Mouse (Mus musculus) forebrain, embryonic 15.5 days (tissue): ENCODE measurements around the gene Grb10. TPM values are rescaled to one million over a fixed set of nuclear protein-coding genes. Genes with fewer than 3 reads are reported as not detected.

Experiments used
- ATAC-seq: fragments of 200-750 bp; cut with Nextera tagmentation; replicated peaks from 2 replicates; pipeline ENCODE4 v1.8.0; 2017; ENCODE audit warnings: mild to moderate bottlenecking, moderate TSS enrichment, moderate library complexity
- H3K27ac ChIP-seq: fragments of 300-500 bp; sonication (generic); replicated peaks from 2 replicates; pipeline ENCODE4 v1.5.1; 2015; ENCODE audit warnings: mild to moderate bottlenecking, inconsistent platforms
- H3K27me3 ChIP-seq: fragments of 300-500 bp; sonication (generic); 2 replicates; pipeline ENCODE4 v1.6.1; 2015; ENCODE audit warnings: inconsistent platforms
- H3K36me3 ChIP-seq: fragments of 300-500 bp; sonication (generic); 2 replicates; pipeline ENCODE4 v1.6.1; 2015; ENCODE audit warnings: mild to moderate bottlenecking, inconsistent platforms
- H3K4me1 ChIP-seq: fragments of 300-500 bp; sonication (generic); 2 replicates; pipeline ENCODE4 v1.6.1; 2015; ENCODE audit warnings: inconsistent platforms
- H3K4me2 ChIP-seq: fragments of 300-500 bp; sonication (generic); replicated peaks from 2 replicates; pipeline ENCODE4 v1.6.1; 2015; ENCODE audit warnings: mild to moderate bottlenecking, inconsistent platforms
- H3K4me3 ChIP-seq: fragments of 300-500 bp; sonication (generic); 2 replicates; pipeline ENCODE4 v1.5.1; 2015; ENCODE audit warnings: mild to moderate bottlenecking, inconsistent platforms
- H3K9ac ChIP-seq: fragments of 300-500 bp; sonication (generic); replicated peaks from 2 replicates; pipeline ENCODE4 v1.6.1; 2015; ENCODE audit warnings: mild to moderate bottlenecking, inconsistent platforms
- H3K9me3 ChIP-seq: fragments of 300-500 bp; sonication (generic); 2 replicates; pipeline ENCODE4 v1.6.1; 2016; ENCODE audit warnings: inconsistent platforms
- WGBS: fragments of 180-500 bp; shearing (Covaris S2); methylation state at CpG from one replicate; pipeline ENCODE4 v1.1.7; 2015; ENCODE audit warnings: mixed read lengths; 5-methylcytosine and 5-hydroxymethylcytosine counted together
- polyA plus RNA-seq: library from polyadenylated mRNA; unstranded; fragments of >200 nt; fragmentation: Nextera tagmentation; extraction: Ambion mirVana; gene quantifications from 2 replicates; pipeline ENCODE4 v1.2.1, GENCODE M21; 2015

Gene Grb10
- polyA plus RNA-seq, 1 experiment from 2014 or later = 97.9 TPM

- no peak for ATAC-seq
- Histone ChIP-seq H3K4me3 (no peak overlapping the region), H3K27ac (no peak overlapping the region), H3K9me3 (no peaks in the 10 kb centered on the region), H3K27me3 (no peaks in the 10 kb centered on the region), H3K4me2 (no peak overlapping the region), H3K4me1 (no peaks in the 10 kb centered on the region), H3K36me3 (no peaks in the 10 kb centered on the region), H3K9ac (no peak overlapping the region)
- 60% methylated on average over 7 of the region's 7 CpGs for WGBS
Observed at GRCm38 (mm10) chr11:11907703-11908413, 130.6 kb downstream of the Grb10 start.

GRCm38 (mm10) chr11:11905518-11905917 is 133.0 kb downstream of the Grb10 start:
- H3K9ac ChIP-seq = no peak overlapping the region
- H3K27me3 ChIP-seq = no peaks in the 10 kb centered on the region
- no peaks in the 10 kb centered on the region for H3K9me3 ChIP-seq
- H3K36me3 ChIP-seq = no peaks in the 10 kb centered on the region
- H3K4me2 ChIP-seq = no peak overlapping the region
- H3K27ac ChIP-seq = no peak overlapping the region
- no peak for ATAC-seq
- H3K4me1 ChIP-seq = no peaks in the 10 kb centered on the region
- no peak overlapping the region for H3K4me3 ChIP-seq

GRCm38 (mm10) chr11:11904995-11905394 is 133.5 kb downstream of the Grb10 start:
- Histone ChIP-seq H3K27ac (no peak overlapping the region), H3K4me3 (no peak overlapping the region), H3K9me3 (no peaks in the 10 kb centered on the region), H3K4me2 (no peak overlapping the region), H3K4me1 (no peaks in the 10 kb centered on the region), H3K27me3 (no peaks in the 10 kb centered on the region), H3K9ac (no peak overlapping the region), H3K36me3 (no peaks in the 10 kb centered on the region)
- WGBS = 63% methylated on average over 5 of the region's 5 CpGs
- no peak for ATAC-seq

- no peaks in the 10 kb centered on the region for H3K36me3 ChIP-seq
- H3K4me3 ChIP-seq = no peak overlapping the region
- 75% methylated on average over 5 of the region's 5 CpGs for WGBS
- H3K4me1 ChIP-seq = no peaks in the 10 kb centered on the region
- no peak overlapping the region for H3K27ac ChIP-seq
- H3K4me2 ChIP-seq = no peak overlapping the region
- no peak for ATAC-seq
- no peaks in the 10 kb centered on the region for H3K27me3 ChIP-seq
- H3K9me3 ChIP-seq = no peaks in the 10 kb centered on the region
- no peak overlapping the region for H3K9ac ChIP-seq
Observed at GRCm38 (mm10) chr11:11901509-11901908, 137.0 kb downstream of the Grb10 start.

GRCm38 (mm10) chr11:11898496-11898895 is 140.0 kb downstream of the Grb10 start:
- Histone ChIP-seq H3K27ac (no peak overlapping the region), H3K4me2 (no peak overlapping the region), H3K27me3 (no peaks in the 10 kb centered on the region), H3K36me3 (no peaks in the 10 kb centered on the region), H3K9ac (no peak overlapping the region), H3K4me1 (no peaks in the 10 kb centered on the region), H3K4me3 (no peak overlapping the region), H3K9me3 (no peaks in the 10 kb centered on the region)
- no peak for ATAC-seq
- 86% methylated on average over 3 of the region's 3 CpGs for WGBS

GRCm38 (mm10) chr11:11897645-11898357 is 140.7 kb downstream of the Grb10 start, which contains the start of gene Ddc:
Gene Ddc, minus strand, starts transcription at chr11:11898144.
- Histone ChIP-seq H3K4me3 (no peak within 1 kb of the TSS), H3K4me1 (no peaks in the 10 kb centered on the region), H3K27ac (no peak within 1 kb of the TSS), H3K9ac (no peak within 1 kb of the TSS), H3K36me3 (no peaks in the 10 kb centered on the region), H3K9me3 (no peaks in the 10 kb centered on the region), H3K27me3 (no peaks in the 10 kb centered on the region), H3K4me2 (no peak within 1 kb of the TSS)
- WGBS = 80% methylated on average over 12 of the region's 12 CpGs
- no peak for ATAC-seq

GRCm38 (mm10) chr11:11895479-11895878 is 143.0 kb downstream of the Grb10 start:
- no peaks in the 10 kb centered on the region for H3K27me3 ChIP-seq
- H3K4me2 ChIP-seq = no peak overlapping the region
- no peak overlapping the region for H3K4me3 ChIP-seq
- no peaks in the 10 kb centered on the region for H3K36me3 ChIP-seq
- H3K9me3 ChIP-seq = no peaks in the 10 kb centered on the region
- H3K27ac ChIP-seq = no peak overlapping the region
- ATAC-seq = no peak
- WGBS = 94% methylated on average over 2 of the region's 2 CpGs
- H3K4me1 ChIP-seq = 0 out of 2 replicates have a peak, but pooled peaks cover under 1% of the 10 kb centered on the region
- H3K9ac ChIP-seq = no peak overlapping the region

- Histone ChIP-seq H3K36me3 (no peaks in the 10 kb centered on the region), H3K4me1 (0 out of 2 replicates have a peak, but pooled peaks cover 3% of the 10 kb centered on the region), H3K4me3 (no peak overlapping the region), H3K9me3 (no peaks in the 10 kb centered on the region), H3K4me2 (no peak overlapping the region), H3K27me3 (no peaks in the 10 kb centered on the region), H3K9ac (no peak overlapping the region), H3K27ac (no peak overlapping the region)
- WGBS = 92% methylated on average over 1 of the region's 1 CpGs
- no peak for ATAC-seq
Observed at GRCm38 (mm10) chr11:11893769-11894168, 144.7 kb downstream of the Grb10 start.

- no peaks in the 10 kb centered on the region for H3K27me3 ChIP-seq
- 62% methylated on average over 10 of the region's 10 CpGs for WGBS
Observed at GRCm38 (mm10) chr11:11892993-11893602, 145.4 kb downstream of the Grb10 start.

GRCm38 (mm10) chr11:11891832-11892231 is 146.7 kb downstream of the Grb10 start:
- no peaks in the 10 kb centered on the region for H3K36me3 ChIP-seq
- H3K4me3 ChIP-seq = no peak overlapping the region
- 0 out of 2 replicates have a peak, but pooled peaks cover 3% of the 10 kb centered on the region for H3K4me1 ChIP-seq
- no peaks in the 10 kb centered on the region for H3K27me3 ChIP-seq
- H3K9ac ChIP-seq = no peak overlapping the region
- ATAC-seq = no peak
- H3K9me3 ChIP-seq = no peaks in the 10 kb centered on the region
- H3K4me2 ChIP-seq = no peak overlapping the region
- H3K27ac ChIP-seq = no peak overlapping the region

More at GRCm38 (mm10) chr11:11892993-11893602, 145.4 kb downstream of the Grb10 start:
- H3K4me1 ChIP-seq = 0 out of 2 replicates have a peak, but pooled peaks cover 3% of the 10 kb centered on the region
- H3K4me3 ChIP-seq = no peak overlapping the region
- no peak overlapping the region for H3K27ac ChIP-seq
- H3K9me3 ChIP-seq = no peaks in the 10 kb centered on the region
- no peak overlapping the region for H3K4me2 ChIP-seq
- no peak overlapping the region for H3K9ac ChIP-seq
- H3K36me3 ChIP-seq = no peaks in the 10 kb centered on the region
- no peak for ATAC-seq

- 51% methylated on average over 10 of the region's 10 CpGs for WGBS
- no peak overlapping the region for H3K9ac ChIP-seq
- ATAC-seq = no peak
Observed at GRCm38 (mm10) chr11:11890139-11890741, 148.2 kb downstream of the Grb10 start.

GRCm38 (mm10) chr11:11888727-11889126 is 149.8 kb downstream of the Grb10 start:
- ATAC-seq = no peak
- no peak overlapping the region for H3K27ac ChIP-seq
- H3K9ac ChIP-seq = no peak overlapping the region
- no peaks in the 10 kb centered on the region for H3K36me3 ChIP-seq
- no peak overlapping the region for H3K4me3 ChIP-seq
- H3K9me3 ChIP-seq = no peaks in the 10 kb centered on the region
- 0 out of 2 replicates have a peak, but pooled peaks cover 3% of the 10 kb centered on the region for H3K4me1 ChIP-seq
- no peak overlapping the region for H3K4me2 ChIP-seq
- WGBS = 89% methylated on average over 3 of the region's 3 CpGs
- no peaks in the 10 kb centered on the region for H3K27me3 ChIP-seq

More at GRCm38 (mm10) chr11:11890139-11890741, 148.2 kb downstream of the Grb10 start:
- Histone ChIP-seq H3K27ac (no peak overlapping the region), H3K9me3 (no peaks in the 10 kb centered on the region), H3K36me3 (no peaks in the 10 kb centered on the region), H3K4me2 (no peak overlapping the region), H3K27me3 (no peaks in the 10 kb centered on the region), H3K4me1 (0 out of 2 replicates have a peak, but pooled peaks cover 3% of the 10 kb centered on the region), H3K4me3 (no peak overlapping the region)
